Comparison of ENCODE assay signal across 12 mouse cellular contexts in genomic region chr19:31795485-31796046, GRCm38 (mm10). TPM values are rescaled to one million over a fixed set of nuclear protein-coding genes. Genes with fewer than 3 reads are reported as not detected.
A peak's percentile ranks its signal among the peaks of the same experiment; 100 is the strongest.
DNase-seq lines count a peak whose midpoint lies in the region; ATAC-seq and TF ChIP-seq lines count a peak whose summit lies in the region.
"Had no signal": no experiment of that assay in that cellular context is flagged by ENCODE, and none has a peak within 500 bp of the region (broad histone marks: within the 10 kb centered on the region; RNA-seq: fewer than 3 reads in every experiment).

No protein-coding gene starts in this region.

- TF ChIP-seq CTCF in hindbrain, postnatal 0 days (IDR thresholded peaks at IDR 0.05; ENCODE audit: low read depth), result no peak

- peak; percentile 87 for DNase-seq in cerebellum, postnatal 14 days
- DNase-seq in cerebellum, adult 9-11 months, result no peak
- peak; percentile 18 for DNase-seq in lung, postnatal 10 days
- DNase-seq in lung, postnatal 25 days (ENCODE audit: low spot score), result no peak
- DNase-seq in hindbrain, postnatal 0 days (ENCODE audit: low spot score), result peak; percentile 62
- DNase-seq: B cell, adult 2 months; kidney, postnatal 14 days had no signal

- H3K9me3 ChIP-seq in heart, embryonic 12.5 days (replicated peaks), result no peaks in the 10 kb centered on the region
- H3K9me3 ChIP-seq in heart, embryonic 11.5 days (replicated peaks; ENCODE audit: control insufficient read depth, low read length), result no peaks in the 10 kb centered on the region
- H3K9me3 ChIP-seq in hindbrain, postnatal 0 days (ENCODE audit: low read length), result no peaks in the 10 kb centered on the region
- no peaks in the 10 kb centered on the region for H3K9me3 ChIP-seq in intestine, embryonic 16.5 days (ENCODE audit: control insufficient read depth, low read length)
- H3K9me3 ChIP-seq: midbrain, embryonic 15.5 days had no signal

- H3K27me3 ChIP-seq in heart, embryonic 12.5 days (replicated peaks), result no peaks in the 10 kb centered on the region
- H3K27me3 ChIP-seq in heart, embryonic 11.5 days (ENCODE audit: control insufficient read depth, insufficient read depth, low read length), result no peaks in the 10 kb centered on the region
- no peaks in the 10 kb centered on the region for H3K27me3 ChIP-seq in hindbrain, postnatal 0 days (ENCODE audit: insufficient read depth, low read length)
- H3K27me3 ChIP-seq in intestine, embryonic 16.5 days (replicated peaks; ENCODE audit: control insufficient read depth, insufficient read depth, low read length), result no peaks in the 10 kb centered on the region
- H3K27me3 ChIP-seq: midbrain, embryonic 15.5 days had no signal

- no peaks in the 10 kb centered on the region for H3K36me3 ChIP-seq in heart, embryonic 12.5 days
- H3K36me3 ChIP-seq in heart, embryonic 11.5 days (ENCODE audit: control insufficient read depth, insufficient read depth, low read length), result no peaks in the 10 kb centered on the region
- no peaks in the 10 kb centered on the region for H3K36me3 ChIP-seq in hindbrain, postnatal 0 days (ENCODE audit: insufficient read depth, low read length)
- H3K36me3 ChIP-seq in intestine, embryonic 16.5 days (ENCODE audit: control insufficient read depth, insufficient read depth, low read length), result no peaks in the 10 kb centered on the region
- H3K36me3 ChIP-seq: midbrain, embryonic 15.5 days had no signal

- 0 out of 2 replicates have a peak, but pooled peaks cover 4% of the 10 kb centered on the region for H3K4me1 ChIP-seq in heart, embryonic 12.5 days (replicated peaks)
- H3K4me1 ChIP-seq in heart, embryonic 11.5 days (ENCODE audit: control insufficient read depth, insufficient read depth, low read length), result no peaks in the 10 kb centered on the region
- H3K4me1 ChIP-seq in hindbrain, postnatal 0 days (ENCODE audit: insufficient read depth, low read length), result no peaks in the 10 kb centered on the region
- H3K4me1 ChIP-seq in intestine, embryonic 16.5 days (ENCODE audit: control insufficient read depth, insufficient read depth, low read length), result no peaks in the 10 kb centered on the region
- H3K4me1 ChIP-seq: midbrain, embryonic 15.5 days had no signal

- no peak overlapping the region for H3K4me2 ChIP-seq in heart, embryonic 12.5 days
- no peak overlapping the region for H3K4me2 ChIP-seq in heart, embryonic 11.5 days
- no peak overlapping the region for H3K4me2 ChIP-seq in hindbrain, postnatal 0 days (ENCODE audit: low read depth, low read length)
- no peak overlapping the region for H3K4me2 ChIP-seq in intestine, embryonic 16.5 days (ENCODE audit: low read depth, low read length)
- H3K4me2 ChIP-seq: midbrain, embryonic 15.5 days had no signal

- no peak overlapping the region for H3K4me3 ChIP-seq in heart, embryonic 12.5 days
- no peak overlapping the region for H3K4me3 ChIP-seq in heart, embryonic 11.5 days (ENCODE audit: low read depth, low read length)
- H3K4me3 ChIP-seq in hindbrain, postnatal 0 days (ENCODE audit: low read length), result no peak overlapping the region
- H3K4me3 ChIP-seq in intestine, embryonic 16.5 days (ENCODE audit: low read length), result no peak overlapping the region
- H3K4me3 ChIP-seq: midbrain, embryonic 15.5 days had no signal

- H3K27ac ChIP-seq in heart, embryonic 12.5 days (ENCODE audit: poor library complexity, severe bottlenecking), result no peak overlapping the region
- no peak overlapping the region for H3K27ac ChIP-seq in heart, embryonic 11.5 days (ENCODE audit: low read depth, low read length)
- H3K27ac ChIP-seq in hindbrain, postnatal 0 days, result no peak overlapping the region
- H3K27ac ChIP-seq in intestine, embryonic 16.5 days (ENCODE audit: low read length), result no peak overlapping the region
- H3K27ac ChIP-seq: midbrain, embryonic 15.5 days; stomach, postnatal 0 days had no signal

- WGBS in heart, embryonic 12.5 days, result 59% methylated on average over 9 of the region's 9 CpGs
- WGBS in heart, embryonic 11.5 days (ENCODE audit: insufficient replicate concordance), result 73% methylated on average over 9 of the region's 9 CpGs
- WGBS in hindbrain, postnatal 0 days, result 45% methylated on average over 9 of the region's 9 CpGs
- 66% methylated on average over 9 of the region's 9 CpGs for WGBS in intestine, embryonic 16.5 days

- ATAC-seq in heart, embryonic 12.5 days (ENCODE audit: insufficient number of reproducible peaks, low FRiP score), result 0 out of 2 replicates have a peak, but pooled peaks have one; percentile 18
- no peak for ATAC-seq in heart, embryonic 11.5 days (replicated peaks; ENCODE audit: insufficient number of reproducible peaks, low FRiP score, low TSS enrichment)
- ATAC-seq in hindbrain, postnatal 0 days, result peak; percentile 58; the same call in 1 of the 2 replicates
- ATAC-seq in intestine, embryonic 16.5 days, result no peak
- ATAC-seq: midbrain, embryonic 15.5 days had no signal

- no peak overlapping the region for H3K9ac ChIP-seq in heart, embryonic 12.5 days
- no peak overlapping the region for H3K9ac ChIP-seq in heart, embryonic 11.5 days (ENCODE audit: low read depth, low read length)
- H3K9ac ChIP-seq in hindbrain, postnatal 0 days (replicated peaks; ENCODE audit: low read length), result no peak overlapping the region
- H3K9ac ChIP-seq in intestine, embryonic 16.5 days (ENCODE audit: low read depth, low read length), result no peak overlapping the region
- H3K9ac ChIP-seq: midbrain, embryonic 15.5 days had no signal

RNA-seq across cellular contexts. Expression of gene Prkg1, which starts 30.7 kb away (rescaled TPM):
- 10.7 and 11.5 TPM in 2 replicates for polyA plus RNA-seq in heart, embryonic 12.5 days (2016; fragmentation: Nextera tagmentation; extraction: Ambion mirVana)
- 8.2 and 10.9 TPM in 2 replicates for polyA plus RNA-seq in heart, embryonic 11.5 days (2014; fragmentation: Nextera tagmentation; extraction: Ambion mirVana)
- 8.6 and 10.9 TPM in 2 replicates for total RNA-seq in hindbrain, postnatal 0 days (2014; rRNA removed)
- polyA plus RNA-seq in hindbrain, postnatal 0 days (2015; fragmentation: Nextera tagmentation; extraction: Ambion mirVana), result 4.7 and 5.3 TPM in 2 replicates
- 6.3 and 6.6 TPM in 2 replicates for polyA plus RNA-seq in intestine, embryonic 16.5 days (2015; fragmentation: Nextera tagmentation; extraction: Ambion mirVana)

Comparison
In these comparisons a context has a peak if more than half of its experiments do, and no peak if none do; other contexts are left out.
1. DNase-seq: peak in cerebellum, postnatal 14 days (2 of 2), lung, postnatal 10 days (single experiment) and hindbrain, postnatal 0 days (single experiment); none in cerebellum, adult 9-11 months (single experiment) and lung, postnatal 25 days (single experiment).
2. ATAC-seq: peak in heart, embryonic 12.5 days (single experiment) and hindbrain, postnatal 0 days (single experiment); none in heart, embryonic 11.5 days (single experiment) and intestine, embryonic 16.5 days (single experiment).